ENCODE assay signal across 24 mouse cellular contexts in genomic region chr12:9883037-9883730, GRCm38 (mm10).
DNase-seq lines count a peak whose midpoint lies in the region; ATAC-seq and TF ChIP-seq lines count a peak whose summit lies in the region.
"Had no signal": no experiment of that assay in that cellular context is flagged by ENCODE, and none has a peak within 500 bp of the region (broad histone marks: within the 10 kb centered on the region; RNA-seq: fewer than 3 reads in every experiment).

No protein-coding gene starts in this region.

- intact Hi-C loops in gastrocnemius, postnatal 14 days (cut with DNase I; ENCODE audit: low total_unique reads): no loop called here

- no peaks in the 10 kb centered on the region for H3K36me3 ChIP-seq in intestine, embryonic 15.5 days
- no peaks in the 10 kb centered on the region for H3K36me3 ChIP-seq in intestine, postnatal 0 days (ENCODE audit: control insufficient read depth, insufficient read depth)
- H3K36me3 ChIP-seq: embryonic facial prominence, embryonic 13.5 days; embryonic facial prominence, embryonic 15.5 days; forebrain, embryonic 10.5 days; forebrain, embryonic 12.5 days had no signal

- H3K4me1 ChIP-seq in intestine, embryonic 15.5 days (replicated peaks): no peaks in the 10 kb centered on the region
- no peaks in the 10 kb centered on the region for H3K4me1 ChIP-seq in intestine, postnatal 0 days (replicated peaks; ENCODE audit: control insufficient read depth, insufficient read depth, low read length)
- H3K4me1 ChIP-seq: embryonic facial prominence, embryonic 13.5 days; embryonic facial prominence, embryonic 15.5 days; forebrain, embryonic 10.5 days; forebrain, embryonic 12.5 days had no signal

- no peak overlapping the region for H3K4me2 ChIP-seq in intestine, embryonic 15.5 days (replicated peaks)
- H3K4me2 ChIP-seq in intestine, postnatal 0 days (replicated peaks; ENCODE audit: low read depth): 0 out of 2 replicates have a peak overlapping the region, but pooled peaks have one; percentile 27
- H3K4me2 ChIP-seq: embryonic facial prominence, embryonic 13.5 days; embryonic facial prominence, embryonic 15.5 days; forebrain, embryonic 12.5 days had no signal

- H3K9me3 ChIP-seq in intestine, embryonic 15.5 days: no peaks in the 10 kb centered on the region
- no peaks in the 10 kb centered on the region for H3K9me3 ChIP-seq in intestine, postnatal 0 days (ENCODE audit: control insufficient read depth)
- H3K9me3 ChIP-seq: embryonic facial prominence, embryonic 13.5 days; embryonic facial prominence, embryonic 15.5 days; forebrain, embryonic 10.5 days; forebrain, embryonic 12.5 days had no signal

- peak; percentile 76 for ATAC-seq in intestine, embryonic 15.5 days
- peak; percentile 79 for ATAC-seq in intestine, postnatal 0 days
- ATAC-seq: activated CD4-positive, CD25-positive, alpha-beta regulatory T cell, adult 4 months; forebrain, embryonic 14.5 days; forebrain, embryonic 16.5 days; Patski had no signal

- H3K4me3 ChIP-seq in intestine, embryonic 15.5 days (replicated peaks): no peak overlapping the region
- H3K4me3 ChIP-seq in intestine, postnatal 0 days (ENCODE audit: low read depth, low read length): no peak overlapping the region
- H3K4me3 ChIP-seq: embryonic facial prominence, embryonic 13.5 days; embryonic facial prominence, embryonic 15.5 days; erythroblast, embryonic 14.5 days; forebrain, embryonic 10.5 days; forebrain, embryonic 12.5 days had no signal

- peak; percentile 5 for DNase-seq in Muller cell, postnatal 12 days (ENCODE audit: inconsistent ontology term)
- no peak for DNase-seq in gastrocnemius, postnatal 14 days
- no peak for DNase-seq in thymus, postnatal 36 days
- DNase-seq in cerebellum, adult 11-12 months: no peak
- DNase-seq: adrenal gland, adult 8-10 months; adrenal gland, postnatal 14 days; adrenal gland, postnatal 36 days; cerebellum, adult 18-20 months; cerebellum, adult 8-10 months; cerebellum, adult 9-11 months; cerebellum, postnatal 14 days; cerebellum, postnatal 36 days; embryo, embryonic 11 days had no signal

- WGBS in intestine, embryonic 15.5 days: 33% methylated on average over 1 of the region's 1 CpGs
- 21% methylated on average over 1 of the region's 1 CpGs for WGBS in intestine, postnatal 0 days

- no peak overlapping the region for H3K27ac ChIP-seq in intestine, embryonic 15.5 days
- no peak overlapping the region for H3K27ac ChIP-seq in intestine, postnatal 0 days (ENCODE audit: low read depth, low read length)
- H3K27ac ChIP-seq: embryonic facial prominence, embryonic 13.5 days; embryonic facial prominence, embryonic 15.5 days; forebrain, embryonic 10.5 days; forebrain, embryonic 12.5 days had no signal

- H3K9ac ChIP-seq in intestine, embryonic 15.5 days: no peak overlapping the region
- no peak overlapping the region for H3K9ac ChIP-seq in intestine, postnatal 0 days (ENCODE audit: low read depth, low read length)
- H3K9ac ChIP-seq: embryonic facial prominence, embryonic 13.5 days; embryonic facial prominence, embryonic 15.5 days; forebrain, embryonic 12.5 days had no signal

- no peaks in the 10 kb centered on the region for H3K27me3 ChIP-seq in intestine, embryonic 15.5 days (replicated peaks)
- H3K27me3 ChIP-seq in intestine, postnatal 0 days (replicated peaks; ENCODE audit: control insufficient read depth, insufficient read depth, low read length): no peaks in the 10 kb centered on the region
- H3K27me3 ChIP-seq: embryonic facial prominence, embryonic 13.5 days; embryonic facial prominence, embryonic 15.5 days; forebrain, embryonic 12.5 days; Patski had no signal

- no peak for TF ChIP-seq CTCF in intestine, postnatal 0 days (IDR thresholded peaks at IDR 0.05; ENCODE audit: low read depth)
